ENCODE assay signal across 7 mouse cellular contexts in genomic region chr7:16949908-16950841, GRCm38 (mm10). TPM values are rescaled to one million over a fixed set of nuclear protein-coding genes. Genes with fewer than 3 reads are reported as not detected.
DNase-seq lines count a peak whose midpoint lies in the region; ATAC-seq lines count a peak whose summit lies in the region.

No protein-coding gene starts in this region.

- no peaks in the 10 kb centered on the region for H3K27me3 ChIP-seq in hindbrain, embryonic 16.5 days (replicated peaks; ENCODE audit: control insufficient read depth, insufficient read depth, low read length)

- H3K4me2 ChIP-seq in hindbrain, embryonic 16.5 days (ENCODE audit: low read length) = peak overlapping the region; percentile 94

- H3K9me3 ChIP-seq in hindbrain, embryonic 16.5 days (ENCODE audit: control insufficient read depth, low read length) = no peaks in the 10 kb centered on the region

- peak overlapping the region; percentile 26 for H3K4me3 ChIP-seq in hindbrain, embryonic 16.5 days (ENCODE audit: low read length)

- ATAC-seq in activated CD4-positive, CD25-positive, alpha-beta regulatory T cell, adult 4 months = peak; percentile 68
- ATAC-seq in hindbrain, embryonic 16.5 days = peak; percentile 65
- peak; percentile 75 for ATAC-seq in megakaryocyte progenitor cell, adult 5-6 weeks (replicated peaks; ENCODE audit: poor library complexity)

- DNase-seq in cerebellum, postnatal 14 days = peak; percentile 93 to 94
- peak; percentile 80 to 91 for DNase-seq in frontal cortex, postnatal 25 days (ENCODE audit: low spot score in 2 of 2)
- peak; percentile 81 to 83 for DNase-seq in left cerebral cortex, postnatal 10 days (ENCODE audit: extremely low spot score in 1 of 2, low spot score in 2 of 2)
- DNase-seq in right cerebral cortex, postnatal 4 days = peak; percentile 81

- peak overlapping the region; percentile 55 for H3K9ac ChIP-seq in hindbrain, embryonic 16.5 days (ENCODE audit: low read depth, low read length)

- H3K4me1 ChIP-seq in hindbrain, embryonic 16.5 days (ENCODE audit: control insufficient read depth, insufficient read depth, low read depth, low read length) = peaks cover 34% of the 10 kb centered on the region

- 9% methylated on average over 29 of the region's 29 CpGs for WGBS in hindbrain, embryonic 16.5 days

- intact Hi-C loops in left cerebral cortex, postnatal 10 days (cut with DNase I) = loop anchor here (1.0 to 5.0 kb wide), 3 partner anchors 18 to 112 kb away; partner anchors contain the start of gene Hif3a

- no peaks in the 10 kb centered on the region for H3K36me3 ChIP-seq in hindbrain, embryonic 16.5 days (ENCODE audit: control insufficient read depth, insufficient read depth, low read length)

- peak overlapping the region; percentile 76 for H3K27ac ChIP-seq in hindbrain, embryonic 16.5 days (ENCODE audit: low read depth, low read length)

RNA-seq across cellular contexts. Expression of gene Pnmal2, which starts 5.7 kb away (rescaled TPM):
- polyA plus RNA-seq in activated CD4-positive, CD25-positive, alpha-beta regulatory T cell, adult 4 months (2017; shearing (Covaris generic)) = not detected
- polyA plus RNA-seq in hindbrain, embryonic 16.5 days (2015; fragmentation: Nextera tagmentation; extraction: Ambion mirVana) = 143 and 146 TPM in 2 replicates
- 100 to 1,000 TPM; 210 to 223 TPM for total RNA-seq in left cerebral cortex, postnatal 10 days (2021)
- total RNA-seq in megakaryocyte progenitor cell, adult 5-6 weeks (2015) = not detected in 2 replicates
- total RNA-seq in megakaryocyte progenitor cell, adult 5-6 weeks (2017) = 0.20 TPM in 1 of 2 replicates, not detected in the other

RNA-seq across cellular contexts. Expression of gene Pnmal1, which starts 9.3 kb away (rescaled TPM):
- not detected for polyA plus RNA-seq in activated CD4-positive, CD25-positive, alpha-beta regulatory T cell, adult 4 months (2017; shearing (Covaris generic))
- polyA plus RNA-seq in hindbrain, embryonic 16.5 days (2015; fragmentation: Nextera tagmentation; extraction: Ambion mirVana) = 57.4 and 58.3 TPM in 2 replicates
- total RNA-seq in left cerebral cortex, postnatal 10 days (2021) = 10 to 100 TPM; 68.6 to 68.8 TPM
- total RNA-seq in megakaryocyte progenitor cell, adult 5-6 weeks (2015) = not detected in 2 replicates
- not detected in 2 replicates for total RNA-seq in megakaryocyte progenitor cell, adult 5-6 weeks (2017)

RNA-seq across cellular contexts. Expression of gene Calm3, which starts 26.3 kb away (rescaled TPM):
- 100 to 1,000 TPM; 106 to 159 TPM for polyA plus RNA-seq in activated CD4-positive, CD25-positive, alpha-beta regulatory T cell, adult 4 months (2017; shearing (Covaris generic))
- 419 and 442 TPM in 2 replicates for polyA plus RNA-seq in hindbrain, embryonic 16.5 days (2015; fragmentation: Nextera tagmentation; extraction: Ambion mirVana)
- 1,000 to 10,000 TPM; 2,071 to 2,081 TPM for total RNA-seq in left cerebral cortex, postnatal 10 days (2021)
- total RNA-seq in megakaryocyte progenitor cell, adult 5-6 weeks (2015) = 125 and 150 TPM in 2 replicates
- total RNA-seq in megakaryocyte progenitor cell, adult 5-6 weeks (2017) = 419 and 440 TPM in 2 replicates

RNA-seq across cellular contexts. Expression of gene Gm42372, which starts 32.7 kb away (rescaled TPM):
- 1 to 10 TPM; 3.6 to 4.2 TPM for polyA plus RNA-seq in activated CD4-positive, CD25-positive, alpha-beta regulatory T cell, adult 4 months (2017; shearing (Covaris generic))
- polyA plus RNA-seq in hindbrain, embryonic 16.5 days (2015; fragmentation: Nextera tagmentation; extraction: Ambion mirVana) = 5.7 and 7.4 TPM in 2 replicates
- 10 to 100 TPM; 52.6 to 57.6 TPM for total RNA-seq in left cerebral cortex, postnatal 10 days (2021)
- total RNA-seq in megakaryocyte progenitor cell, adult 5-6 weeks (2015) = 0.67 TPM in 1 of 2 replicates, not detected in the other
- total RNA-seq in megakaryocyte progenitor cell, adult 5-6 weeks (2017) = 0.20 TPM in 1 of 2 replicates, not detected in the other

RNA-seq across cellular contexts. Expression of gene Ccdc8, which starts 42.3 kb away (rescaled TPM):
- under 1 TPM in 1 of 2 experiments, not detected in 1; 0.16 TPM for polyA plus RNA-seq in activated CD4-positive, CD25-positive, alpha-beta regulatory T cell, adult 4 months (2017; shearing (Covaris generic))
- polyA plus RNA-seq in hindbrain, embryonic 16.5 days (2015; fragmentation: Nextera tagmentation; extraction: Ambion mirVana) = 7.9 and 9.9 TPM in 2 replicates
- total RNA-seq in left cerebral cortex, postnatal 10 days (2021) = 1 to 10 TPM; 3.0 to 3.3 TPM
- 1.1 and 1.3 TPM in 2 replicates for total RNA-seq in megakaryocyte progenitor cell, adult 5-6 weeks (2015)
- 3.8 and 6.0 TPM in 2 replicates for total RNA-seq in megakaryocyte progenitor cell, adult 5-6 weeks (2017)

Comparison
In these comparisons a context has a peak if more than half of its experiments do, and no peak if none do; other contexts are left out.
1. Peak in every context shown above with its lines: DNase-seq, ATAC-seq, H3K4me3 ChIP-seq and H3K27ac ChIP-seq.
2. RNA of gene Pnmal2, which starts 5.7 kb away (total RNA-seq): 210 to 223 TPM in left cerebral cortex, postnatal 10 days; 0.20 TPM in megakaryocyte progenitor cell, adult 5-6 weeks; every median in the first group is over 100 times any median in the second.
3. RNA of gene Pnmal1, which starts 9.3 kb away (total RNA-seq): 68.6 to 68.8 TPM in left cerebral cortex, postnatal 10 days; not detected in megakaryocyte progenitor cell, adult 5-6 weeks; every median in the first group is over 10 times any median in the second.
4. RNA of gene Calm3, which starts 26.3 kb away (total RNA-seq): 2,071 to 2,081 TPM in left cerebral cortex, postnatal 10 days; 125 to 440 TPM in megakaryocyte progenitor cell, adult 5-6 weeks; every median in the first group is over 4 times any median in the second.